Mouse (Mus musculus) bone marrow macrophage, adult 2 months (primary cell): ENCODE data around the gene Kcnd2. TPM values are rescaled to one million over a fixed set of nuclear protein-coding genes. Genes with fewer than 3 reads are reported as not detected.

Experiments
- H3K27ac ChIP-seq: 2 replicates; pipeline ENCODE4 v1.5.1; 2012; ENCODE audit warnings: low read depth, low read length; ENCODE audit not compliant: insufficient read depth
- H3K4me1 ChIP-seq: 2 replicates; pipeline ENCODE4 v1.6.1; 2012; ENCODE audit warnings: low read length; ENCODE audit not compliant: control insufficient read depth, insufficient read depth
- H3K4me3 ChIP-seq: 2 replicates; pipeline ENCODE4 v1.5.1; 2012; ENCODE audit warnings: mild to moderate bottlenecking, low read length, moderate library complexity; ENCODE audit not compliant: insufficient read depth
- CTCF ChIP-seq: IDR thresholded peaks from 2 replicates; pipeline ENCODE4 v1.5.1; 2012; ENCODE audit warnings: low read depth, mild to moderate bottlenecking, low read length, moderate library complexity
- POLR2A ChIP-seq: IDR thresholded peaks from 2 replicates; pipeline ENCODE4 v1.6.1; 2012; ENCODE audit warnings: mild to moderate bottlenecking, low read depth, low read length, borderline replicate concordance
- polyA plus RNA-seq: library from polyadenylated mRNA; stranded (reverse); fragments of >200 nt; gene quantifications from 2 replicates; pipeline ENCODE4 v1.2.4, GENCODE M21; 2012; ENCODE audit not compliant: missing spikeins, insufficient read depth, insufficient read length

The Kcnd2 gene
- polyA plus RNA-seq, 1 experiment: not detected

DNA sequence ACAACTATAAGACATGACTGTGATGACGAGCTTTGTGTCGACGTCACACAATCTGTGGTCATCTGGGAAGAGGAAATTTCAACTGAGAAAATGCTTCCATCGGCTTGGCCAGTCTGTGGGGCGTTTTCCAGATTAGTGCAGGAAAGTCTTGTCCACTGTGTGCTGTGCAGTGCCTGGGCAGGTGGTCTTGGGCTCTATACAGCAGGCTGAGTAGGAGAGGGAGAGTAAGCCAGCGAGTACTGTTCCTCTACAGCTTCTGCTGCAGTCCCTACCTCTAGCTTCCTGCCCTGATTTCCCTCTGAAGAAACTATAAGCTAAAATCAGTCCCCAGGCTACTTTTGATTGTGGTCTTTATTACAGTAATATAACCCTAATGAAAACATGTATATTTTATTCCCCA, 448.8 kb downstream of the Kcnd2 start:
- no peak for TF ChIP-seq CTCF
- no peak for TF ChIP-seq POLR2A
- H3K4me1 ChIP-seq: no peaks in the 10 kb centered on the region
- H3K4me3 ChIP-seq: no peak overlapping the region
- no peak overlapping the region for H3K27ac ChIP-seq

DNA sequence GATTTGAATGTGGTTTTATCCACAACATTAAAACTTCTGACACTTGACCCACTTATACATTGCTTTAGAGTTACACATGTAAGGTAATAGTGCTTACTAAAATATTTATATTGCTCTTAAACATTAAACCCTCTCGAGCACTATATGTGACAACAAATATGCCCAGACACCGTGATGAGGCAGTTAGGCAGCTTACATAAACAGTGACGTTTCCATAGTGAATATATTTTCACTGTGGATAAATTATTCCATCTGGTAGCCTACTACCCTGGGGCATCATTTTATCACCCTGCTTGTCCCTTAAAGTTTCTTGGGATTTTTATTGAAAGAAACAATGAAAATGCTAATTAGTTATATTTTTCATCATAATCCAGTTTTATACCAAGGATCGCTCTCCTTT, 449.3 kb downstream of the Kcnd2 start:
- Histone ChIP-seq H3K4me3 (no peak overlapping the region), H3K27ac (no peak overlapping the region), H3K4me1 (no peaks in the 10 kb centered on the region)
- no peak for TF ChIP-seq CTCF
- no peak for TF ChIP-seq POLR2A

- no peaks in the 10 kb centered on the region for H3K4me1 ChIP-seq
- TF ChIP-seq CTCF (no peak), POLR2A (no peak)
- H3K27ac ChIP-seq: no peak overlapping the region
- no peak overlapping the region for H3K4me3 ChIP-seq
Measured at GRCm38 (mm10) chr6:21684252-21684651, 468.9 kb downstream of the Kcnd2 start.

DNA sequence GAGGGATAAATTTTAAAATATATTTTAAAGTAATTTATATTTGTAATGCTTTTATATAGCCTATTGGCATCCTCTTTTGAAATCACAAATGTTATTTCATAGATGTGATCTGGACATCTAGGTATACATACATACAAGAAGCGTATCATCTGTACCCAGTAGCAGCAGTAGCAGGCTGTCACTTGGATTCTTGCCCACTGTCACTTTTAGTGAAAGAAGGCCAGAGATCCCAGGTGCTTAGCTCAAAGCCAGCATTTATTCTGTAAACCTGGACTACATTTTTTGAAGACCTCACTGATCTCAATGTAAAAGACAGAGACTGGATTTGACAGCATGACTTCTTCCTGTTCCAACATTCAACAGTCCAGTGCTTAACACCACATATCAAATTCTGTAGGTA, 471.1 kb downstream of the Kcnd2 start:
- TF ChIP-seq POLR2A (no peak), CTCF (no peak)
- Histone ChIP-seq H3K4me1 (no peaks in the 10 kb centered on the region), H3K27ac (no peak overlapping the region), H3K4me3 (no peak overlapping the region)

DNA sequence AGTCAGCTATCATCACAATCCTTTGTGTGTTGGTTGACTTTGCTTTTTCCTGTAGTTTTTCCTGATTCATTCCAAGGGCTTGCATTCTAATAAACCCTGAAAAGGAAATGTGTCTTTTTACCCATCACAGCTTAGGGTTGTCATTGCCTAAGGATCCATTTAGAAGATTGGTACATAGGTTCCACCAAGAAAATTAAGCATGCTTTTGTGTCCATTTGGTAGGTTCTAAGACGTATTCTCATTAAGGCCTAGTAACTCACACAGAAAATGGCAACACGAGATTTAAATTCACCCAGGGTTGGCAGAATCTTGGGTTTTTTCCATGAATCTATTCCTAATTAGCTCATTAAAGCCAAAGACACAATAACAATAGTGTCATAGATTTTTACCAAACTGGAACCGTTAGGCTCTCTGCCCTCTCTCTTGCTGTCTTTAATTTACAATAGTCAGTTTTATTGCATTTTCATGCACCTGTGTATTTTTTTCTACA, 477.6 kb downstream of the Kcnd2 start:
- no peak overlapping the region for H3K4me3 ChIP-seq
- TF ChIP-seq CTCF (no peak), POLR2A (no peak)

GRCm38 (mm10) chr6:21697641-21698040, 482.3 kb downstream of the Kcnd2 start:
- H3K27ac ChIP-seq: no peak overlapping the region
- no peaks in the 10 kb centered on the region for H3K4me1 ChIP-seq
- no peak overlapping the region for H3K4me3 ChIP-seq
- TF ChIP-seq POLR2A (no peak), CTCF (no peak)

More for the DNA sequence above, 477.6 kb downstream of the Kcnd2 start:
- no peaks in the 10 kb centered on the region for H3K4me1 ChIP-seq
- H3K27ac ChIP-seq: no peak overlapping the region

DNA sequence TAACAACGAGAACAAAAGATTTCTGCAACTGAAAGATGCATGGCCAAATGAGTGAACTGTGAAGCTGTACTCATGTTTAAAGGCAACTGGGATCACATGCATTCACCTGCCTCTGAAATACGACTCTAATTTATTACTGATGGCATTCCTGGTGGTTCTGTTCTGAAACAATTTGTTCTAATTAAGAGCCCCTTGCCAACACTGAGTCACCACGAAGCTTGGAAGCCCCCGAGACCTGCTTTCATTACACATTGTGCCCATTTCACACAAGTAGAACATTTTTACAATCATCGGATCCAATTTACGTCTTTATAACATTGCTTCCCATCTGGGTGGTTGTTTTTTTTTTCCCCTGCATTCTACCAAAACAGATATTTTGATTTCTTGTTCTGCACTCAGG, 485.8 kb downstream of the Kcnd2 start:
- Histone ChIP-seq H3K27ac (no peak overlapping the region), H3K4me3 (no peak overlapping the region), H3K4me1 (no peaks in the 10 kb centered on the region)
- TF ChIP-seq CTCF: no peak

DNA sequence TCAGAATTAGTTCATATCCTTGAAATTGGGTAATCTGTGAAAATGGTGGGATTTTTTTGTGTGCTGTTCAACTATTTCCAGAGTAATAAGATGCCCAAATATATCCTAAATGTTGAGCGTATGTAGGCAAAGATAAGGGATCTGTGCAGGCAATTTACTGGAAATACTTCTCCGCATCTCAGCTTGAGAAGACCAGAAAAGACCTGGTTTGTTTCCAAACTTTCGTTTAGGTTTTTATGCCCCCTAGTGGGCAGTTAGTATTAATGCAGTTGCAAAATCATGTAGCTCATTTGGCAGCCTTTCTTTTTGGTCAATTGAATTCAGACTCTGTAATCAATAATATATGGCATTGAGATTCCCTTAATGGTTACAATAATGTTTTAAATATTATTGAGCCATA, 493.9 kb downstream of the Kcnd2 start:
- Histone ChIP-seq H3K27ac (no peak overlapping the region), H3K4me3 (no peak overlapping the region)

DNA sequence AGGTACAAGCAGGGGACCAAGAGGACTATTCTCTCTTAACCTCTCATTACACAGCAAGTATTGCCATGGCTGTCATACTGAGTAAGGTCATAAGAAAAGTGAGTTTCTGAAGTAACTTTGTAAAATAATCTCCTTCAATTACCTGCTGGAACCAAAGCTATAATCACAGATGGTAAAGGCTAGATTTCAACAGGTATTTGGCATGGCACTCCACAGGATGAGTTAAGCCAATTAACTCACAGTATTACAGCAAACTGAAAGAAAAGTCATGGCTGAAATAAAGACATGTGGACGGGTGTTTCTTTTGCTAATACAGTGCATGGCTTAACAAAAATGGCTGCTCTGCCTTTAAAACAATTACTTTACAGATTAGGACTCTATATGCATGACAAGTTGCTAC, 503.8 kb downstream of the Kcnd2 start:
- TF ChIP-seq CTCF (no peak), POLR2A (no peak)

More for the DNA sequence above, 493.9 kb downstream of the Kcnd2 start:
- no peaks in the 10 kb centered on the region for H3K4me1 ChIP-seq
- no peak for TF ChIP-seq CTCF
- TF ChIP-seq POLR2A: no peak

GRCm38 (mm10) chr6:21722238-21722637, 506.9 kb downstream of the Kcnd2 start:
- no peak overlapping the region for H3K4me3 ChIP-seq
- no peak overlapping the region for H3K27ac ChIP-seq
- H3K4me1 ChIP-seq: no peaks in the 10 kb centered on the region
- TF ChIP-seq POLR2A (no peak), CTCF (no peak)

More for the DNA sequence above, 503.8 kb downstream of the Kcnd2 start:
- Histone ChIP-seq H3K4me1 (no peaks in the 10 kb centered on the region), H3K4me3 (no peak overlapping the region), H3K27ac (no peak overlapping the region)

DNA sequence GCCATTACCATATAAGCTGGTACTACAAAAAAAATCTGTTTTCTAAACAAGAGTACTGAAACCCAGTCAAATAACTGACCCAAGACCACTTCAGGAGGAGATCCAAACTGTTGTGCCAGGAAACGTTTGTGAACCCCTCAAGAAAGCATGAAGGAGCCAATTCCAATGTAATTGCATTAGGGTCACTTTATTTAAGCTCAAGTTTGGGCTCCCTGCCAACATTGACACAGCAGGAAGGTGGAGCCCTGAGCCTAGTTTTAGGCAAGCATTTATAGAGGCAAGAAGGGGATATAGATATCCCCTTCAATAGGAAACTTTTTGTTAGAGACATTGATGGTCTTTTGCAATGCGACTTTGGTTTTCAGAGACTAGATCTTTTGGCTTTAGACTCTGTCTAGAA, 525.3 kb downstream of the Kcnd2 start:
- no peak overlapping the region for H3K27ac ChIP-seq
- TF ChIP-seq POLR2A: no peak
- TF ChIP-seq CTCF: no peak

More for the DNA sequence above, 525.3 kb downstream of the Kcnd2 start:
- no peak overlapping the region for H3K4me3 ChIP-seq
- H3K4me1 ChIP-seq: no peaks in the 10 kb centered on the region
